Mouse (Mus musculus) heart, postnatal 14 days (tissue): Measurements from ENCODE around the gene Dedd. TPM values are rescaled to one million over a fixed set of nuclear protein-coding genes. Genes with fewer than 3 reads are reported as not detected.
"Not testable (repeated sequence)": the region's sequence is repeated elsewhere in the genome, so short reads cannot be mapped to it uniquely, and the experiment has no call there.

Experiments
- DNase-seq, 2 experiments: peaks; one replicate each; pipeline ENCODE4 v3.0.0; 2021 to 2022
- intact Hi-C: fragments of 180-260 bp; cut with DNase I; formaldehyde crosslinking; loops from one replicate; pipeline ENCODE4 v1.15.1; 2025
- total RNA-seq, 2 experiments: library from RNA; stranded (reverse); gene quantifications; 2 replicates each; pipeline ENCODE4 v1.2.3; 2021

Dedd gene
- total RNA-seq, 2 experiments from 2014 or later, result 24.4 to 25.9 TPM

DNA sequence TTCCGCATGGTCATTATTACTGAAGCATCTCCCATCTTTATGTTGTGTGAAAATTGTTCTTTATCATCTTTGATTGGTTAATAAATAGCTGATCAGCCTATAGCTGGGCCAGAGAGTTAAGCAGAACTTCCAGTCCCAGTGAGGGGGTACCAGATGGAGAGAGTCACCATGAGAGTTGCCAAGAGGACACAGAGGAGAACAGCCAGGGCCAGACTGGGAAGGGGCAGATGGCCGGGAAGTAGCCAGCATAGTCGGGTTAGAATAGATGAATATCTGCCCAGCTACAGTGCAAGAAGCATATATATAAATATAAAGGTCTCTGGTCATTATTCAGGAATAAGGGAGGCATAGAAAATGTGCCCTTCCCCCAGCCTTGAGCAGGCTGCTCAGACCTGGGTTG, 30.7 kb upstream of the Dedd start:
- intact Hi-C loops, result no loop called here
- no peak for DNase-seq

DNA sequence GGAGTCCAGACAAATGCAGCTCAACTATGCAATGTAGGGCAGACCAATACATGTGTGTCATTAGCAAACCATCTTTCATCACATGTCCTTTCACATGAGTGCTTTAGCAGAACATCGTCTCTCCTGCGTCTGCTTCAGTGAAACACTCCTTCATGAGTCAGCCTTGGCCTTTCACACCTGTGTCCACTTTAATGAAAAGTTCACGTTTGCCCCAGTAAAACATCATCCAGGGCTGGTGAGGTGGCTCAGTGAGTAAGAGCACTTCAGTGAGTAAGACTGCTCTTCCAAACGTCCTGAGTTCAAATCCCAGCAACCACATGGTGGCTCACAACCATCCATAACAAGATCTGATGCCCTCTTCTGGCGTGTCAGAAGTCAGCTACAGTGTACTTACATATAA, 22.8 kb upstream of the Dedd start:
- not testable (repeated sequence) for DNase-seq

DNA sequence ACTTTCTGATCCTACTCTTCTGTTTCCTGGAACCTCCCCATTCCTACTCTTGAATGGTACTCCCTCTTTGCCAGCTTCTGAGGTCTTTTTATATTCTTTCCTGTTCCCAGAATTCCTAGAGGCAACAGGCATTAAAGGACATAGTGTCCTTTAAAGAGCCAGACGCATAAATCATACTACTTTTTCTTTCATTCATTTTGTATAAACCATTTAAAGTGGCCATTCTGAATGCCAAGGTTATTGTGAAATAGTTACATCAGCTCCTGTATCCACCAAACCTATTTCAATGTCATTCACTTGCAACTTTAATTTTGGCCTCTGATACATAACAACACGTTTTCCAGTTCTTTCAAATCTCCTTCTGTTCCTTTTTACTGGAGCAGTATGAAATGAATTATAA, 19.6 kb upstream of the Dedd start:
- no peak for DNase-seq
- intact Hi-C loops, result no loop called here

More for the DNA sequence above, 22.8 kb upstream of the Dedd start:
- intact Hi-C loops, result not testable (repeated sequence)

DNA sequence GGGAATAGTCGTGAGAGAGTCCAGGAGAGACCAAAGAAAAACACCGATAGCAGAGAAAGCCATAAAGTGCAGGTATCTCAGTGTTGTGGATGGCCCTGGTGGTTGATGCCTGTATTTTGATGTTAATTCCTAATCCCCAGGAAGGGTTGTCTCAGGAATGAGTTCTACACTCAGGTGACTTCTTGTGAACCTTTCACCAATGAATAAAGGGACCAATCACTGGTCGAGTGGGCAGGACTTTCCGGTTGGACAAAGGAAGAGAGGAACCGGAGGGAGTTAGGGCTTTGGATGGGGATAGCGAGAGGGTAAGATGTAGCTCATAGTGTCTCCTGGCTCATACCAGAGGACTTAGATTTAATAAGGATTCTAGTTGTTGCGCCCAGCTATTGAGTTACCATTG, 9.2 kb upstream of the Dedd start:
- no peak for DNase-seq
- intact Hi-C loops, result no loop called here

DNA sequence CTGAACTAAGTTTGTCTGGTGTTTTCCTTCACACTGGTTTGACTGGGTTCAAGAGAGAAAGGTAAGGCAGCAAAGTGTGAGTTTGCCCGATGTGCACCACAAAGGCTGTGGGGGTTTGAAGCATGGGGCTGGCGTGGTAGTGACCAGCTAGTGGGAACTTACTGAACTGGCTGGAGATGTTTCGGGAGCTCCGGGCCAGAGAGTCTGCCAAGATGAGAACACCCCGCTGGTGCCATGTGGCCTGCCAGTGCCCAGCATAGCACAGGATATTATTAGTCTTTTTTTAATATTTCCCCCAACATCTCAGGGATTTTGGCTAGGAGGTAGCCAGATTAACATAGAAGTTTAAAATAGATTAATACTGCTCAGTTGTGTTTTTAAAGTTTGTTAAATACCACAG, 8.8 kb upstream of the Dedd start:
- DNase-seq, result no peak
- intact Hi-C loops, result no loop called here

DNA sequence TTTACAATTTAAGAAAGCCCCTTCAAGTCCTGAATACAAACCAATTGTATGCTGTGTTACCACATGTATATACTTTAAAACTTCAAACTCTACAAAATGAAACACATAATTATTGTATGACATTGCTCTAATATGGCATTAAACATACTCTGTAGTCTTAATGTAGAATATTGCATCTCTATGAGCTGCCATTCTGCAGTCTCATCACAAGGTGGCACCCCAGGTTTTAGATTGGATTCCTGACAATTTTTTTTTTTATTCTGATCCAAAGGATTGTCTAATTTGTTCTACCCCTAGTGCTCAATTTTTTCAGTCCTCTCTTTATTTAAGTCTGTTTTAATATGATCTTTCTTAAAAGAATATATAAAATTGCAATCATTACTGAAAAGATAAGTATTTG, 7.5 kb upstream of the Dedd start:
- intact Hi-C loops, result no loop called here
- peak in 1 of 2 experiments; percentile 38 for DNase-seq

DNA sequence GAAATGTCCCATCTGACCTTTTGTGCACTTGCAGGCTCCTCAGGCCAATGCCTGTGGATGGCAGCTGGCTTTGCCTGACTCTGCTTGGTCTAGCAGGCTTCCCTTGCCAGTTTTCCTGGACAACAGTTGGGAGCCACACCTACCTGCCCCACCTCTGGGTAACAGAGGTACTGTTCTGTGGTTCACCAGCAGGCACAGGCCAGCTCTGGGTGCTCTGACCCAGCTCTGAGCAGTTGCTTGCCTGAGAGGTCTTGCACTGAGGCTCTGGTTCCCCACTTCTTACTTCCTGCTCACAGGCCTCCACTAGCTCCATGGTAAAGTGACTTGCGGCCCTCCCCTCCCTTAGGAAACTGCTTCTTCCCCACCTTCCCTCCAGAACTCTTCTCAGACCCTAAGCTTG, 6.9 kb upstream of the Dedd start:
- intact Hi-C loops, result loop anchor here (2.0 kb wide), 1 partner anchor 33 kb away; no protein-coding TSS in a partner anchor
- no peak for DNase-seq

DNA sequence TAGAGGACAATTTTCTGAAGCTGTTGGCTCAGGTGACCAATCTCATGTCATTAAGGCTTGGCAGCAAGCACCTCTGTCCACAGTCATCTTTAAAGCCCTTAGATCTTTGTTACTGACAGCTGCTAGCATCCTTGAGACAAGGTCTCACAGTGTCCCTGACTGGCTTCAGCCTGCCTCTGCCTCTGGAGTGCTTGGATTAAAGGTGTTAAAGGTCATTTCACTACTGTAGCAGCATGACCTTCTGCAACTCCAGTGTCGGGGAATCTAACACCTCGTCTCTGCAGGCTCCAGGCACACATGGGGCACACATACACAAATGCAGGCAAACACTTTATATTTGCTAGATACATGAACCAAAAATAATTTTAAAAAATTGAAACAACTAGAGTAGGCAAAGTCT, 3.4 kb upstream of the Dedd start:
- intact Hi-C loops, result no loop called here
- DNase-seq, result no peak

DNA sequence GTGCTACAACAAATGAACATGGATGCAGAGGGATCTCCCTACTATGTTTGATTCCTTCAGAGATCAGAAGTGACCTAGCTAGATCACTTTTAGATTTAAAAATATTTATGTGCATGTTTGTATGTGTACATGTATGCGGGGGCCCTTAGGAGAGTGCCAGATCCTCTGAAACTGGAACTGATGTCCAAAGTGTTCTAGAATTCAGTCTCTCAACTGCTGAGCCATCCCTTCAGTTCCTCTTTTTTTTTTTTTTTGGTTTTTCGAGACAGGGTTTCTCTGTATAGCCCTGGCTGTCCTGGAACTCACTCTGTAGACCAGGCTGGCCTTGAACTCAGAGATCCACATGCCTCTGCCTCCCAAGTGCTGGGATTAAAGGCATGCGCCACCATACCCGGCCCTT, 2.4 kb upstream of the Dedd start:
- intact Hi-C loops, DNase-seq: not testable (repeated sequence)

DNA sequence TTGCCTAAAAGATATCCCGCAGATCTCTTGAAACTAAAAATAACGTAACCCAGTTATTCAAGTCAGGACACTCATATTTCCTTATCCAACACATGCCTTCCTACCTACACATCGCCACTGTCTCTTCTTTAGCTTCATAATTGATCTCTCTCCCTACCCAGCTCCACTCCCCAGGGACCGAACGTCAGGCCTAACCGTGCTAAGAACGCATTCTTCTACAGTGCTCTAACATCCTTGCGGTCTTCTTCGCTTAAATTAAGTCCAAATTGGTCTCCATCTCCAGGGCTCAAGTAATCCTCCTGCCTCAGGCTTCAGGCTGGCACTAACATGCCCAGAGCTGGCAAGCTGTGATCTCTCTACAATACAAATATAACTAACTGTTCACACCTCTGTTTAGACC, 701 bp upstream of the Dedd start:
- peak in 1 of 2 experiments; percentile 5 for DNase-seq
- intact Hi-C loops, result loop anchor here (2.0 kb wide), 1 partner anchor 19 kb away; no protein-coding TSS in a partner anchor

DNA sequence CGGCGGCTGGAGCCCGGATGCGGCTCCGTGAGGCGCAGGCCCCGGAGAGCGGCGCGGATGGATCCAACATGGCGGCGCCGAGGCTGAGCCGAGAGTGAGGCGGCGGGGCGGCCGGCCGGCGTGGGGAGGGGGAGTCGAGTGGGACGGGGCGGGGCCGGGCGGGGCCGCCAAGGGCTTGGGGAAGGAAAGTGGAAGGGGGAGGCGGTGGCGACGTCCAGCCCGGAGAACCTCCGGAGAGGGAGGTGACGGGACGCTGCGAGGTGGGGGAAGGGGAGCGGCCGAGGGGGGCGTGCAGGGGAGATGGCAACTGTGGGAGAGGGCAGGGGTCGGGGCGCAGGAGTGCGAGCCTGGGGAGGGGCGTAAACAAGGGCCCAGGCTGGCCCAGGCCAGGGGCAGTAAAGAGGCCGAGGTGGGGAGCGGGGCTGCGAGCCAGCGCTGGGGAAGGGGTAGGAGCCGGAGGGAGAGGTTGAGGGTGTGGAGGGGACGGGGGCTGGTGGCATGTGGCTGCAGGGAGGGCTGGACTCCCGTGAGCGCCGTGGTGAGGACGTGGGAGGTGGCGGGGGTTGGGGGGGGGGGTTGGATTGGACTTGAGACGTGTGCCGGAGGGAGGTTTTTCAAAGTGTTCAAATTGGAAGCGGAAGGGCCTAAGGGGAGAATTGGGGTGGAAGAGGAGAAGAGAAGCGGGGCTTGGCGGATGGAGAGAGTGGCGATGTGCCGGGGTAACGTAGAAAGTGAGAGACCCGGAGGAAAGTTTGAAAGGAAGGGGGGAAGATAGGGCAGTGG, 679 bp downstream of the Dedd start:
- intact Hi-C loops, result loop anchor here (2.0 kb wide), 1 partner anchor 17 kb away; no protein-coding TSS in a partner anchor
- DNase-seq, result peak; percentile 82 to 88

DNA sequence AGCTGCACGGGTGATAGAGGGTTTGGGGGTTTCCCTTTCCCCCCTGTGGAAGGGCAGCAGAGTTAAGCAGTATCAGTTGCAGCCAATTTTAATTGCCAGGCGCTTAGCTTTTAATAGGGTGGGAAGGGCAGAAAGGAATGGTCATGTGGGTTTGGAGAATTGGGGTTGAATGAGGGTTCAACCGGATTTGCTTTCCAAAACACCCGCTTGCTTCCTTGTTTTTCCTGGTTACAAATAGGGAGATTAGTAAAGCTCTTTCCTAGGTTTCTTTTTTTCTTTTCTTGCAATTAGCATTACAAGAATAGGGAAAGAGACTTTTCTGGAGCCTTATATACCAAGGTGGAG, 1.2 kb downstream of the Dedd start:
- intact Hi-C loops, result no loop called here
- DNase-seq, result no peak

DNA sequence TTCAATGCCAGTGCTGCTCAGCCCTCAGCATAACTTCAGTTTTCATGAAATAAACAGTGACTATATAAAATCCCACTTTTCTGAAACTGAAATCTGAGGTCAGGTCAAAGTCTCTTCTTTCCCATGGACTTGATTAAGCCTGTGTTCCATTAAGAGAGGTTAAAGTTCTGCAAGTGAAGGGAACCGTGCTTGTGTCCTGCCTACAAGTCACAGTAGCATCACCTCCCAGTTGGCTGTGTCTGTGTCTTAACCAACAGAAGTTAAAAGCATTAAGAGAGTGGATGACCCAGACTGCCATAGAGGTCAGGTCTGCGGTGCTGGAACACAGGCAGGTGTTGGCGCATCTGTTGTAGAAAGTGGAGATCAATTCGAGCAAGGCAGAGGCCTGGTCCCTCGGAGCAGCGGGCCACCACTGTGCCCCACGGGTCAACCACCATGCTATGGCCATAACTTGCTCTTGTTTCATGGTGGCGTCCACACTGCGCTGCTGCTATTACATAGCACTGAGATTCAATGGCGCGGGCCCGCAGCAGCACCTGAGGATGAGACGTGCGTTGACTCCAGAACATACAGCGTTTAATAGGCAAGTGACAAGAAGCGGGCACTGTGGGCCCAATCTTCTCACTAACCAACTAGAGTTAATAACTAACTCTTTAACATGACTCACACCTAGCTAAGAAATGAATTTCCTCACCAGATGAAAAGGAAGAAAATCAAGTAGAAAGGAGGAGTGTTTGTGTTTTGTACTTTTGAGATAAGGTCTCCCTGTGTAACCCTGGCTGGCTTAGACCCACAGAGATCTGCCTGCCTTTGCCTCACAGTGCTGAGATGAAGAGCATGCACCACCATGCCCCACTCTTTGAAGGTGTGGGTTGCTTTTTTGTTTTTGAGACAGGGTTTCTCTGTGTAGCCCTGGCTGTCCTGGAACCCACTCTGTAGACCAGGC, 13.6 kb downstream of the Dedd start:
- intact Hi-C loops, result loop anchor here (1.0 kb wide), 1 partner anchor 9 kb away; no protein-coding TSS in a partner anchor
- no peak for DNase-seq

DNA sequence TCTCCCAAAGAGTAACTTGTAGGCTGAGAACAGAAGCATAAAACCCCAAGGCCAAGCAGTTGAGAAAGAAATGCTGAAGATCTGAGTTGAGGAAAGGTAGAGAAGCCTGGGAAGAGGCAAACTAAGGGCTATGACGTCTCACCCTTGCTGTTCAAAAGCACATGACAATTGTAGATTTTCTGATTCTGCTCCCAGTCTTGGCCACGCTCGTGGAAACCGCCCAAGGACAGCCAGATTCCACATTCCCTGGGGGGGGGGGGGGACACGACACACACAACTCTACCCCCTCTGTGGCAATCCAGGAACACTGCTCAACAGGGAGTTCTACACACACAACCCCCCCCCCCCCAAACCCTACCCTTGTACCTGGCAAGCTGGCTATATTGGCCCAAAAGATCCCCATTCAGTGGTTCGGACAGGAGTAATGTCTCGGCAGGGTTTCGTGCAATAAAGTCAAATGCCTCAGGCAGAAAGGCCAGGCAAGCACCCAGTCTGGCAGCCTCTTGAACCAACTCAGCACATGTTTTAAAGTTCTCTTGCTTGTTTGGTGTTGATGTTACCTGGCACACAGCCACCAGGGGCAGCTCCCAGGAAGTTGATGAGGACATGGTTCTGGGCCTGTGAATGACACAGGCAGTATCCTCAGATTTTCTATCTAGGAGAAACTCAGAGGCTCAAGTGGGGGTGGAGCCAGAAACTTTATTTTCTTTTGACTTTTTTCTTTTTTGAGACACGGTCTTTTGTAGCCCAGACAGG, 15.2 kb downstream of the Dedd start:
- intact Hi-C loops, result loop anchor here (1.0 kb wide), 1 partner anchor 11 kb away; no protein-coding TSS in a partner anchor
- peak; percentile 37 to 38 for DNase-seq

DNA sequence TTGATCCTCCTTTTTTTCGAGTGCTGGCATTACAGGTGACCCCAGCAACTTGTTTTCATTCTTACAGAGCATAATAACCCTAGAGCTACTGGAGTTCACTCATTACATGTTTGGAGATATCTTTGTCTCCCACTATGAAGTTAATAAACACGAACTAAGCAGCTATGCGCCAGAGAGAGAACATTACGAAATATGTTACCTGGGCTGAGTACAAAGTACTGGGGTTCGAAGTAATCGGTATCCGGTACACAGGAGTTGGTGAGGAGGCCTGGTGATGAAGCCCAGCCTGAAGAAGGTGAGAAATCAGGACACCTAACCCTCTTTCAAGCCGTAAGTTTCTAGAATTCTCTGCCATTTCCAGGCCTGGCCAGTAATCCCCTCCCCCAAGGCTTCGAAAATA, 15.8 kb downstream of the Dedd start:
- intact Hi-C loops, result no loop called here
- DNase-seq, result no peak

DNA sequence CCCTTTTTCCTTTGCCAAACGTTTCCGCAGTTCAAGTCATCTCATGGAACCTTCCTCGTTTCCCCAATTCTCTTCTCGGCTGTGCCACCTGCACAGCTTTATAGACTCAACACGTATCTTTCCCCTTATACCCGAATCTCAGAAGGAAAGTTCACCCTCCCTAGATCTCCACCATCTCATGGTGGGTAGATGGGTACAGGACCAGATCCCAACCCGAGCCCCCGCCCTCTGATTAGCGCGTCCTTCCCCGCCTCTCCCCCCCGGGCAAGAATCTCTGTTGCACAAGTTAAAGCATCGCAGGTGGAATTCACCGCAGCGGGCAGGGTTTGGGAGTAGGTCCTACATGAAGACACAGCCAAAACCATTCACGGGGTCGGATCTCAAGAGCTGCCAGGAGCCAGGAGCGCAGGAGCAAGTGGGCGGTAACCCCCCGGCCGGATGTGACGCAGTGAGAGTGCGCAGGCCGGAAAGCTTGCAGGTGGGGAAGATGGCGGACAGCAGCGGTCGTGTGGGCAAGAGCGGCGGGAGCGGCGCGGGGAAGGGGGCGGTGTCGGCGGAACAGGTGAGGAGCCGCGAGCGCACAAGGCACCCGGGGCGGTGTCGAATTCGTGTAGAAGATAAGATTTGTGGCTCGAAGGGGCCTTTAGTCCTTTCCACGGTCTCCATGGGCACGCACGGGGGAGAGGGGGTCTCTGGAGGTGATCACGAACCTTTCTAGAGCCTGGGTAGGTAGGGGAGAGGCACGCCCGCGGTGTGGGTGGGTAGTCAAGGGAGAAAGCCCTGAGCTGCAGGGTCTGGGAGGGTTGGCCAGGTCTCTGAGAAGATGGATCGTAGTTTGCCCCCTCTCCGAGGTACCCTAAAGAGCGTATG, 16.5 kb downstream of the Dedd start, which contains the start of the genes Nit1 and Pfdn2:
Gene Nit1, minus strand, starts transcription at position 422 of the 870 bp plus-strand sequence.
Gene Pfdn2, plus strand, starts transcription at position 446 of the 870 bp plus-strand sequence.
- intact Hi-C loops, result loop anchor here (2.0 kb wide), 1 partner anchor 17 kb away; the partner anchor contains the start of gene Dedd

DNA sequence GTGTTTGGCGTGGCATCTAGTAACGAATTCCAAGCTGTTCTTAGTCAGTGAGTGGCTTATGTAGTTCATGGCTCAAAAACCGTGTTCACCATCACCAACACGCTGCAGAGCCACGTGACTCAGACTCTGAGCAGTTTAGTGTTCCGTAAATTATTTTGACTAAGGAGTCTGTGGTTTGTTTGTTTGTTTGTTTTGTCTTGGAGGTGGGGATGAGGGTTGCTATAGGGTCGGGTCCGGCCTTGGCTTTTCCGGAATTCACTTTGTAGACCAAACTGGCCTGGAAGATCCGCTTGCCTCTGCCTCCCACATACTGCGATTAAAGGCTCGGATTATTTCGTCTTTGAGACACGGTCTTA, 17.1 kb downstream of the Dedd start:
- intact Hi-C loops, result loop anchor here (2.0 kb wide), 1 partner anchor 17 kb away; the partner anchor contains the start of gene Dedd
- DNase-seq, result no peak

More for the DNA sequence above, 16.5 kb downstream of the Dedd start, which contains the start of the genes Nit1 and Pfdn2:
- peak; percentile 90 to 93 for DNase-seq

DNA sequence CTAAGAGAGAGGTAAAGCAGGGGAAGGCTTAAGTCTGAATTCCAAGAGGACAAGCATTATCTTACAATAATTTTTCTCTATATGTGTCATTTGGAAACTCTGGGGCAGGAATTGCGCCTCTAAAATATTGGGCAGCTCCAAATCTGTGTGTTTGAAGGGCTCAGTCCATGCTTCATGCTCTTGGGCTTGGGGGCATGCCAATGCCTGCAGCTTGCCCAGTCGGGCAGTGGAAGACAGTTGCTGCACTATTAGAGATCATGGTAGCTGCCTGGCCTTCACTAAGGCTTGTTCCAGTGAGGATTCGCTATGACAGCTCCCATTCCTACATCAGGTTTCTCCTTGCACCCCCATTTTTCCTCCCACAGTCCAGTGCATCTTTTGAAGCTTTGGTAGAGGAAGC, 19.7 kb downstream of the Dedd start:
- DNase-seq, result no peak
- intact Hi-C loops, result no loop called here

DNA sequence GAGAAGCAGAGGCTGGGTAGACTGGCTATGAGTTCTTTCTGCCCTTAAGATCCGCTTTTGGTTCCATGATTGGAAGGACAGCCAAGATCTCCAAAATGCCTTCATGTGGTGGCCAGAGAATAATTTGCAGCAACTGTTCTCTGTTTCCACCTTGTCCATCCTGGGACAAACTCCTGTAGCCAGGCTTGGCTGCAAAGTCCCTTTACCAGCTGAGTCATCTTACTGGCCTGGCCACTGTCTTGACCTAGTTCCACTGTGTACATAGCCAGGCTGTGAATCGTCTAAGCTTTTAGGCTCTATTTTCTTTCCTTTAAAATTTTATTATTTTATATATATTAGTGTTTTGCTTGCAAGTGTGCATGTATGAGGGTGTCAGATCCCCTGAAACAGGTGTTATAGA, 20.3 kb downstream of the Dedd start:
- intact Hi-C loops, result no loop called here
- DNase-seq, result no peak
